26 mouse cellular contexts compared by ENCODE assay signal in the genomic region with DNA sequence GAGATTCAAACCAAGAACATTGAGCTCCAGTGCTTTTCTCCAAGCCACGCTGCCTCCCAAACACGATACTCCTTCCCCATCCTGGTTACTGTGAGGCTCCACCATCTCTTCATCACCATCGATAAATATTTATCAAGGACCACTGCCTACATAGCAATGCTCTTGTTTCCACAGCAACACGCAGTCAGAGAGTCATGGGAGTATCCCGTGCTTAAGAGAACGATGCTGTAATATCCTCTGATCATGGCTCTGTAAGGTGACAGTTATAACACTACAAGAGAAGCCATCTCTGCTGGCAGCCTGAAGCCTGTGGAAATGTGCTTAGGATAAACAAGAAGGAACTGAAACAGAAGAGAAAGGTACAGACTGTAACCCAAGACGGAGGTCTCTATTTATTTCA. TPM values are rescaled to one million over a fixed set of nuclear protein-coding genes. Genes with fewer than 3 reads are reported as not detected.
DNase-seq lines count a peak whose midpoint lies in the region; ATAC-seq and TF ChIP-seq lines count a peak whose summit lies in the region.
"Had no signal": no experiment of that assay in that cellular context is flagged by ENCODE, and none has a peak within 500 bp of the region (broad histone marks: within the 10 kb centered on the region; RNA-seq: fewer than 3 reads in every experiment).

No protein-coding gene starts in this region.

- no peak for DNase-seq in hindbrain, embryonic 11.5 days (ENCODE audit: low spot score)
- peak; percentile 74 for DNase-seq in midbrain, embryonic 14.5 days
- no peak for DNase-seq in midbrain, embryonic 10.5 days (ENCODE audit: low spot score)
- DNase-seq in hindbrain, postnatal 0 days (ENCODE audit: low spot score) = peak; percentile 37
- no peak for DNase-seq in right cerebral cortex, postnatal 36 days (ENCODE audit: low spot score in 2 of 2)
- DNase-seq: adrenal gland, adult 2 months; adrenal gland, postnatal 36 days; B cell, adult 2 months; cerebellum, adult 2 months; gastrocnemius, adult 2 months; gastrocnemius, postnatal 36 days; heart, adult 18-20 months; heart, postnatal 36 days; kidney, adult 11 months; kidney, postnatal 14 days; left cerebral cortex, postnatal 4 days; liver, postnatal 0 days; lung, postnatal 36 days had no signal

- peaks cover 50% of the 10 kb centered on the region for H3K4me1 ChIP-seq in hindbrain, embryonic 13.5 days (replicated peaks)
- H3K4me1 ChIP-seq in hindbrain, embryonic 11.5 days (replicated peaks; ENCODE audit: control insufficient read depth, insufficient read depth, low read length) = peaks cover 4% of the 10 kb centered on the region
- peaks cover 19% of the 10 kb centered on the region for H3K4me1 ChIP-seq in midbrain, embryonic 14.5 days (ENCODE audit: control insufficient read depth, insufficient read depth, low read length)
- peaks cover 40% of the 10 kb centered on the region for H3K4me1 ChIP-seq in midbrain, embryonic 10.5 days
- 0 out of 2 replicates have a peak, but pooled peaks cover 3% of the 10 kb centered on the region for H3K4me1 ChIP-seq in hindbrain, postnatal 0 days (ENCODE audit: insufficient read depth, low read length)
- H3K4me1 ChIP-seq in neural tube, embryonic 14.5 days (ENCODE audit: control insufficient read depth, insufficient read depth, low read length) = peaks cover 12% of the 10 kb centered on the region

- H3K4me3 ChIP-seq in hindbrain, embryonic 13.5 days = peak overlapping the region; percentile 73; the same call in 1 of the 2 replicates
- H3K4me3 ChIP-seq in hindbrain, embryonic 11.5 days (ENCODE audit: low read depth, low read length) = no peak overlapping the region
- no peak overlapping the region for H3K4me3 ChIP-seq in midbrain, embryonic 14.5 days (replicated peaks; ENCODE audit: low read depth, low read length)
- H3K4me3 ChIP-seq in midbrain, embryonic 10.5 days = no peak overlapping the region
- peak overlapping the region; percentile 1; the same call in 1 of the 2 replicates for H3K4me3 ChIP-seq in hindbrain, postnatal 0 days (ENCODE audit: low read length)
- H3K4me3 ChIP-seq in neural tube, embryonic 14.5 days (ENCODE audit: low read depth, low read length) = no peak overlapping the region
- H3K4me3 ChIP-seq: embryonic facial prominence, embryonic 10.5 days; embryonic facial prominence, embryonic 15.5 days; gastrocnemius, adult 2 months; liver, embryonic 12.5 days had no signal

- WGBS in hindbrain, embryonic 13.5 days = 37% methylated on average over 7 of the region's 7 CpGs
- 57% methylated on average over 7 of the region's 7 CpGs for WGBS in hindbrain, embryonic 11.5 days
- whole genome bisulfite sequencing in midbrain, embryonic 14.5 days = 33% methylated on average over 7 of the region's 7 CpGs
- 73% methylated on average over 7 of the region's 7 CpGs for WGBS in midbrain, embryonic 10.5 days
- WGBS in hindbrain, postnatal 0 days = 22% methylated on average over 7 of the region's 7 CpGs
- WGBS in neural tube, embryonic 14.5 days = 33% methylated on average over 7 of the region's 7 CpGs

- no peaks in the 10 kb centered on the region for H3K9me3 ChIP-seq in hindbrain, embryonic 13.5 days
- H3K9me3 ChIP-seq in hindbrain, embryonic 11.5 days (ENCODE audit: control insufficient read depth, low read length) = no peaks in the 10 kb centered on the region
- no peaks in the 10 kb centered on the region for H3K9me3 ChIP-seq in midbrain, embryonic 14.5 days (ENCODE audit: control insufficient read depth, low read length)
- no peaks in the 10 kb centered on the region for H3K9me3 ChIP-seq in midbrain, embryonic 10.5 days (replicated peaks)
- no peaks in the 10 kb centered on the region for H3K9me3 ChIP-seq in hindbrain, postnatal 0 days (ENCODE audit: low read length)
- H3K9me3 ChIP-seq in neural tube, embryonic 14.5 days (ENCODE audit: control insufficient read depth, low read length) = no peaks in the 10 kb centered on the region
- H3K9me3 ChIP-seq: embryonic facial prominence, embryonic 10.5 days; embryonic facial prominence, embryonic 15.5 days; liver, embryonic 12.5 days had no signal

- no peak overlapping the region for H3K9ac ChIP-seq in hindbrain, embryonic 13.5 days
- no peak overlapping the region for H3K9ac ChIP-seq in hindbrain, embryonic 11.5 days (ENCODE audit: low read depth, low read length)
- no peak overlapping the region for H3K9ac ChIP-seq in midbrain, embryonic 14.5 days (replicated peaks; ENCODE audit: low read length)
- 0 out of 2 replicates have a peak overlapping the region, but pooled peaks have one; percentile 6 for H3K9ac ChIP-seq in hindbrain, postnatal 0 days (replicated peaks; ENCODE audit: low read length)
- no peak overlapping the region for H3K9ac ChIP-seq in neural tube, embryonic 14.5 days (replicated peaks; ENCODE audit: low read depth, low read length)
- H3K9ac ChIP-seq: embryonic facial prominence, embryonic 15.5 days; liver, embryonic 12.5 days; liver, postnatal 0 days had no signal

- H3K27ac ChIP-seq in hindbrain, embryonic 13.5 days = 0 out of 2 replicates have a peak overlapping the region, but pooled peaks have one; percentile 30
- H3K27ac ChIP-seq in hindbrain, embryonic 11.5 days (ENCODE audit: low read depth, low read length) = no peak overlapping the region
- 0 out of 2 replicates have a peak overlapping the region, but pooled peaks have one; percentile 1 for H3K27ac ChIP-seq in midbrain, embryonic 14.5 days (replicated peaks; ENCODE audit: low read depth, low read length)
- H3K27ac ChIP-seq in midbrain, embryonic 10.5 days (replicated peaks) = no peak overlapping the region
- no peak overlapping the region for H3K27ac ChIP-seq in hindbrain, postnatal 0 days
- no peak overlapping the region for H3K27ac ChIP-seq in neural tube, embryonic 14.5 days (ENCODE audit: low read depth, low read length)
- H3K27ac ChIP-seq: embryonic facial prominence, embryonic 10.5 days; embryonic facial prominence, embryonic 15.5 days; gastrocnemius, adult 2 months; liver, embryonic 12.5 days had no signal

- no peak for TF ChIP-seq CTCF in hindbrain, postnatal 0 days (IDR thresholded peaks at IDR 0.05; ENCODE audit: low read depth)

- H3K36me3 ChIP-seq in hindbrain, embryonic 13.5 days = no peaks in the 10 kb centered on the region
- H3K36me3 ChIP-seq in hindbrain, embryonic 11.5 days (ENCODE audit: control insufficient read depth, insufficient read depth, low read length) = no peaks in the 10 kb centered on the region
- no peaks in the 10 kb centered on the region for H3K36me3 ChIP-seq in midbrain, embryonic 14.5 days (ENCODE audit: control insufficient read depth, insufficient read depth, low read length)
- no peaks in the 10 kb centered on the region for H3K36me3 ChIP-seq in midbrain, embryonic 10.5 days
- H3K36me3 ChIP-seq in hindbrain, postnatal 0 days (ENCODE audit: insufficient read depth, low read length) = no peaks in the 10 kb centered on the region
- H3K36me3 ChIP-seq in neural tube, embryonic 14.5 days (ENCODE audit: control insufficient read depth, insufficient read depth, low read length) = no peaks in the 10 kb centered on the region
- H3K36me3 ChIP-seq: embryonic facial prominence, embryonic 10.5 days; embryonic facial prominence, embryonic 15.5 days; liver, embryonic 12.5 days had no signal

- ATAC-seq in hindbrain, embryonic 13.5 days (ENCODE audit: low FRiP score) = no peak
- no peak for ATAC-seq in hindbrain, embryonic 11.5 days (ENCODE audit: low FRiP score)
- ATAC-seq in midbrain, embryonic 14.5 days (ENCODE audit: low FRiP score, low TSS enrichment) = no peak
- ATAC-seq in hindbrain, postnatal 0 days = no peak
- ATAC-seq in neural tube, embryonic 14.5 days (ENCODE audit: low read depth) = no peak
- ATAC-seq in activated CD4-positive, CD25-positive, alpha-beta regulatory T cell, adult 4 months = no peak
- ATAC-seq: inflammation-experienced regulatory T-cells, adult 6 months; liver, embryonic 12.5 days; liver, postnatal 0 days had no signal

- peak overlapping the region; percentile 97 for H3K4me2 ChIP-seq in hindbrain, embryonic 13.5 days
- no peak overlapping the region for H3K4me2 ChIP-seq in hindbrain, embryonic 11.5 days (replicated peaks; ENCODE audit: low read depth, low read length)
- peak overlapping the region; percentile 92 for H3K4me2 ChIP-seq in midbrain, embryonic 14.5 days (ENCODE audit: low read length)
- peak overlapping the region; percentile 92 for H3K4me2 ChIP-seq in hindbrain, postnatal 0 days (ENCODE audit: low read depth, low read length)
- peak overlapping the region; percentile 98; the same call in 1 of the 2 replicates for H3K4me2 ChIP-seq in neural tube, embryonic 14.5 days (ENCODE audit: low read depth, low read length)
- H3K4me2 ChIP-seq: embryonic facial prominence, embryonic 15.5 days; heart, embryonic 11.5 days; liver, embryonic 12.5 days had no signal

- peaks cover 35% of the 10 kb centered on the region for H3K27me3 ChIP-seq in hindbrain, embryonic 13.5 days
- H3K27me3 ChIP-seq in hindbrain, embryonic 11.5 days (ENCODE audit: control insufficient read depth, insufficient read depth, low read length) = peaks cover 29% of the 10 kb centered on the region
- H3K27me3 ChIP-seq in midbrain, embryonic 14.5 days (ENCODE audit: control insufficient read depth, insufficient read depth, low read length) = peaks cover 23% of the 10 kb centered on the region; the same call in 1 of the 2 replicates
- H3K27me3 ChIP-seq in midbrain, embryonic 10.5 days (ENCODE audit: low read depth, poor library complexity, severe bottlenecking) = peaks cover 80% of the 10 kb centered on the region
- H3K27me3 ChIP-seq in hindbrain, postnatal 0 days (ENCODE audit: insufficient read depth, low read length) = no peaks in the 10 kb centered on the region; the same call in 1 of the 2 replicates
- H3K27me3 ChIP-seq in neural tube, embryonic 14.5 days (ENCODE audit: control insufficient read depth, insufficient read depth, low read length) = peaks cover 8% of the 10 kb centered on the region; the same call in 1 of the 2 replicates

RNA-seq across cellular contexts. Expression of a gene that starts 3.4 kb away (rescaled TPM):
- polyA plus RNA-seq in hindbrain, embryonic 13.5 days (2015; fragmentation: Nextera tagmentation; extraction: Ambion mirVana) = 8.0 and 8.4 TPM in 2 replicates
- 1.3 and 1.7 TPM in 2 replicates for polyA plus RNA-seq in hindbrain, embryonic 11.5 days (2014; fragmentation: Nextera tagmentation; extraction: Ambion mirVana)
- polyA plus RNA-seq in midbrain, embryonic 14.5 days (2014; fragmentation: Nextera tagmentation; extraction: Ambion mirVana) = 15.7 and 17.2 TPM in 2 replicates
- polyA plus RNA-seq in midbrain, embryonic 10.5 days (2016; fragmentation: Nextera tagmentation; extraction: Ambion mirVana) = 0.35 and 0.38 TPM in 2 replicates
- total RNA-seq in hindbrain, postnatal 0 days (2014; rRNA removed) = 68.3 and 77.2 TPM in 2 replicates
- polyA plus RNA-seq in hindbrain, postnatal 0 days (2015; fragmentation: Nextera tagmentation; extraction: Ambion mirVana) = 13.0 and 15.7 TPM in 2 replicates
- 18.1 and 23.6 TPM in 2 replicates for polyA plus RNA-seq in neural tube, embryonic 14.5 days (2014; fragmentation: Nextera tagmentation; extraction: Ambion mirVana)
- not detected for polyA plus RNA-seq in activated CD4-positive, CD25-positive, alpha-beta regulatory T cell, adult 4 months (2017; shearing (Covaris generic))
- polyA plus RNA-seq: inflammation-experienced regulatory T-cells, adult 6 months had no signal

Comparison
In these comparisons a context has a peak if more than half of its experiments do, and no peak if none do; other contexts are left out.
1. H3K27ac ChIP-seq: peak in hindbrain, embryonic 13.5 days (single experiment) and midbrain, embryonic 14.5 days (single experiment); none in hindbrain, embryonic 11.5 days (single experiment), midbrain, embryonic 10.5 days (single experiment), hindbrain, postnatal 0 days (single experiment) and neural tube, embryonic 14.5 days (single experiment).
2. H3K4me3 ChIP-seq: peak in hindbrain, embryonic 13.5 days (single experiment) and hindbrain, postnatal 0 days (single experiment); none in hindbrain, embryonic 11.5 days (single experiment), midbrain, embryonic 14.5 days (single experiment), midbrain, embryonic 10.5 days (single experiment) and neural tube, embryonic 14.5 days (single experiment).
3. DNase-seq: peak in midbrain, embryonic 14.5 days (single experiment) and hindbrain, postnatal 0 days (single experiment); none in hindbrain, embryonic 11.5 days (single experiment), midbrain, embryonic 10.5 days (single experiment) and right cerebral cortex, postnatal 36 days (0 of 2).